Mouse (Mus musculus) stomach, postnatal 0 days (tissue): ENCODE measurements around the gene Tmem185b. TPM values are rescaled to one million over a fixed set of nuclear protein-coding genes. Genes with fewer than 3 reads are reported as not detected.

Experiments used
- ATAC-seq: fragments of 200-750 bp; cut with Nextera tagmentation; 2 replicates; pipeline ENCODE4 v1.8.0; 2017; ENCODE audit not compliant: low FRiP score, low TSS enrichment
- DNase-seq: peaks from one replicate; pipeline ENCODE4 v3.0.0-alpha.2; 2016; ENCODE audit warnings: low spot score
- H3K27ac ChIP-seq: fragments of 300-500 bp; sonication (generic); replicated peaks from 2 replicates; pipeline ENCODE4 v1.5.1; 2014; ENCODE audit warnings: mild to moderate bottlenecking, control low read depth
- H3K27me3 ChIP-seq: fragments of 300-500 bp; sonication (generic); 2 replicates; pipeline ENCODE4 v1.6.1; 2014; ENCODE audit warnings: low read length; ENCODE audit not compliant: control insufficient read depth, insufficient read depth
- H3K36me3 ChIP-seq: fragments of 300-500 bp; sonication (generic); 2 replicates; pipeline ENCODE4 v1.6.1; 2014; ENCODE audit warnings: low read length, mixed read lengths; ENCODE audit not compliant: control insufficient read depth, insufficient read depth
- H3K4me1 ChIP-seq: fragments of 300-500 bp; sonication (generic); replicated peaks from 2 replicates; pipeline ENCODE4 v1.6.1; 2014; ENCODE audit warnings: antibody characterized with exemption; ENCODE audit not compliant: control insufficient read depth, insufficient read depth
- H3K4me2 ChIP-seq: fragments of 300-500 bp; sonication (generic); replicated peaks from 2 replicates; pipeline ENCODE4 v1.6.1; 2014; ENCODE audit warnings: low read depth, mild to moderate bottlenecking, control low read depth, moderate library complexity
- H3K4me3 ChIP-seq: fragments of 300-500 bp; sonication (generic); 2 replicates; pipeline ENCODE4 v1.5.1; 2014; ENCODE audit warnings: low read depth, low read length, control low read depth
- H3K9ac ChIP-seq: fragments of 300-500 bp; sonication (generic); 2 replicates; pipeline ENCODE4 v1.6.1; 2014; ENCODE audit warnings: mild to moderate bottlenecking, low read length, control low read depth, mixed read lengths
- H3K9me3 ChIP-seq: fragments of 300-500 bp; sonication (generic); 2 replicates; pipeline ENCODE4 v1.6.1; 2016; ENCODE audit warnings: low read length; ENCODE audit not compliant: control insufficient read depth
- CTCF ChIP-seq: IDR thresholded peaks from 2 replicates; pipeline ENCODE4 v1.5.1; 2016; ENCODE audit warnings: antibody characterized with exemption, low read depth, mild to moderate bottlenecking, moderate library complexity
- EP300 ChIP-seq: optimal IDR thresholded peaks from 2 replicates; pipeline ENCODE3; 2016; ENCODE audit warnings: antibody characterized with exemption
- WGBS: fragments of 180-500 bp; shearing (Covaris S2); extraction: QIAGEN DNeasy Blood & Tissue Kit; methylation state at CpG from one replicate; pipeline ENCODE4 v1.1.7; 2014; 5-methylcytosine and 5-hydroxymethylcytosine counted together
- polyA plus RNA-seq: library from polyadenylated mRNA; unstranded; fragments of >200 nt; fragmentation: Nextera tagmentation; extraction: Ambion mirVana; gene quantifications from 2 replicates; pipeline ENCODE4 v1.2.1, GENCODE M21; 2015

Tmem185b gene
- polyA plus RNA-seq, 1 experiment from 2014 or later, result 12.6 TPM

DNA sequence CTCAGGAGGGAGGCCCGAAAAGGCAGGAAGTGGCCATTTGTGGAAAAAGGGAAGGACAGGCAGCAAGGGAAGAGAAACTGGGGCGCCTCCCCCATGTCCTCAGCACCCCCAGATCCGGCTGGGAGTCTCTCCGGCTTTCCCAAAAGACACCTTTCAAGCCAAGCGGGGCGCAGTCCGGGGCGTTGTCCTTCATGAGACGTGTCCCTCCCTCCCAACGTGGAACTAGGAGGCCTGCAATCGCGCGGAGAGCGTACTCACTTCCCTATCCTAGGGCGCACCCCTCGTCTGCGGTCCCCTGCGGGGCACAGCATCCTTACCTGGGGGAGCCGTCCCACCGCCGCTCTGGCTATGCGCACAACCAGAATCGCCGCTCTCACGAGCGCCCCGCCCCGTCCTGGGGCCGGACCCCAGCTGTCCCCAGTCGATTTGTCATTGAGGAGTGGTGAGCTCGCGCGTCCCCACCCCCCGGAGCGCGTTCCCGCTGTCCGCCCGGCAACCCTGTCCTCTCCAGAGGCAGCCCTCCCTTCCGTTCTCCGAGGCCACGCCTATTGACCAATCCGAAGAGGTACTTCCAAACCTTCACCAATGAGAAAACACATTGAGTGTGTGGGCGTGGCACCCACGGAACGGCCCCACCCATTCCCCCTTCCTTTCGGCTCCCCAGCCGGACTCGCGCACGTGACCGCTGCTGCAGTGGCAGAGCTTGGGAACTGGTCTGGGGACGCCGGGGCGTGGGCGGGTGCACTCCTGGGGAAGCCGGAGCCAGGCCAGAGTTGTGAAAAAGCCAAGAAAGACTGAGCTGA, 21.5 kb upstream of the Tmem185b start, which contains the start of gene Ralb:
TSS of gene Ralb (minus strand) at position 535 of the 803 bp plus-strand sequence.
- WGBS, result under 1% methylated on average over 57 of the region's 57 CpGs
- no peaks in the 10 kb centered on the region for H3K9me3 ChIP-seq
- peak within 1 kb of the TSS; percentile 72 for H3K4me2 ChIP-seq
- H3K9ac ChIP-seq, result peak within 1 kb of the TSS; percentile 83
- peak; percentile 98 for DNase-seq
- H3K27ac ChIP-seq, result peak within 1 kb of the TSS; percentile 93
- H3K4me3 ChIP-seq, result peak within 1 kb of the TSS; percentile 87
- H3K27me3 ChIP-seq, result no peaks in the 10 kb centered on the region
- TF ChIP-seq EP300, result no peak
- 0 out of 2 replicates have a peak, but pooled peaks have one; percentile 1 for TF ChIP-seq CTCF
- H3K4me1 ChIP-seq, result 0 out of 2 replicates have a peak, but pooled peaks cover 2% of the 10 kb centered on the region
- peaks cover 3% of the 10 kb centered on the region; the same call in 1 of the 2 replicates for H3K36me3 ChIP-seq
- ATAC-seq, result peak; percentile 98

DNA sequence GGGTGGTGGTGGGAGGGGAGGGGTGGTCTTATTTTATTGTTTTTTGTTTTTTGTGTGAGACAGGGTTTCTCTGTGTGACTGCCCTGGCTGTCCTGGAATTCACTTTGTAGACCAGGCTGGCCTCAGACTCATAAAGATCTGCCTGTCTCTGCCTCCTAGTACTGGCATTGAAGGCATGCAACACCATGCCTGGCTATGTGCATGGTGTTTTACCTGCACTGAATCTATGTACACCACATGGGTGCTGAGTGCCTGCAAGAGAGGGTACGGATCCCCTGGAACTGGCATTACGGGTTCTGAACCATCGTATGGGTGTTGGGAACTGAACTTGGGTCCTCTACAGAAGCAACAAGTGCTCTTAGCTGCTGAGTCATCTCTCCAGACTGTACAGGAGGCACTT, 20.0 kb upstream of the Tmem185b start:
- Histone ChIP-seq H3K36me3 (peaks cover 3% of the 10 kb centered on the region; the same call in 1 of the 2 replicates), H3K9ac (no peak overlapping the region), H3K27me3 (no peaks in the 10 kb centered on the region), H3K9me3 (no peaks in the 10 kb centered on the region), H3K4me1 (0 out of 2 replicates have a peak, but pooled peaks cover 2% of the 10 kb centered on the region), H3K27ac (no peak overlapping the region), H3K4me2 (no peak overlapping the region), H3K4me3 (no peak overlapping the region)
- TF ChIP-seq CTCF (no peak), EP300 (no peak)
- WGBS, result 77% methylated on average over 3 of the region's 3 CpGs
- no peak for ATAC-seq
- DNase-seq, result no peak

DNA sequence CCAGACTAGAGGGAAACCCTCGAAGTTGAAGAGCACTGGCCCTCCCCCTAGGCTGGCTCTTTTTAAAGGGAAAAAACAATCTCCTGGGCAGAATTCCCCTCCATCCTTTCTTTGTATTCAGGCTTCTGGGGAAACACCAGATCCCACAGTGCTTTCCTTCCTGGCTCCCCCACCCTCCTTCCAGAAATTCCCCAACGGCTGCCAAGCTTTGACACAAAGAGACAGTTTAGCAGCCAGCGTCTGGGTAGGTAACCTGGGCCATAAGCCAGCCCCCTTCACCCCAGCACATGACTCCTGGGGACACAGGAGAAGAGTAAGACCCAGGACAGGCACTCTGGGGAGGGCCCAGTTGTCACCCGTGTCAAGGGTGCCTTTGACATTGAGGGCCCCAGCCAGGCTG, 17.4 kb upstream of the Tmem185b start:
- Histone ChIP-seq H3K27me3 (no peaks in the 10 kb centered on the region), H3K9ac (no peak overlapping the region), H3K4me1 (0 out of 2 replicates have a peak, but pooled peaks cover 2% of the 10 kb centered on the region), H3K36me3 (no peaks in the 10 kb centered on the region), H3K4me3 (no peak overlapping the region), H3K4me2 (no peak overlapping the region), H3K9me3 (no peaks in the 10 kb centered on the region), H3K27ac (no peak overlapping the region)
- TF ChIP-seq EP300, result no peak
- no peak for TF ChIP-seq CTCF
- DNase-seq (no peak), ATAC-seq (no peak)
- 36% methylated on average over 4 of the region's 4 CpGs for WGBS

DNA sequence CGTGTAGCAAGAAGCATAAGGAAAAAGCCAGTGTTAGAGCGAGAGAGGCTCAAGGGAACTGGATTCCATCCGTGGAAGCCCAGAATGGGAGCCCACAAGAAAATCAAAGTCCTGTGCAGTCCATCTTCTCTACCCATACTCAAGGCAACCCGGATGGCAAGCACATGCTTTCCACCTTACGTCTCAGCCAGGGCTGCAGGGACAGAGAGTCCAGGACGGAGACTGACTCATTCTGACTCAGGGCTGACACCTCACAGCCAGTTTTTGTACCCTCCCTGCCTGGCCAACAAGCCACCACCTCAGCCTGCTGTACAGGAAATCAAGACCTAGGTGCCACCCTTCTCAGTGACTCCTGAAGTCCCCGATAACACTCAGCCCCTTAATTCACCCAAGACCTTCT, 16.5 kb upstream of the Tmem185b start:
- no peak overlapping the region for H3K4me2 ChIP-seq
- no peaks in the 10 kb centered on the region for H3K9me3 ChIP-seq
- no peak overlapping the region for H3K27ac ChIP-seq
- DNase-seq, result peak; percentile 59
- 76% methylated on average over 7 of the region's 7 CpGs for WGBS
- TF ChIP-seq CTCF (no peak), EP300 (no peak)
- H3K9ac ChIP-seq, result no peak overlapping the region
- no peaks in the 10 kb centered on the region for H3K36me3 ChIP-seq
- no peaks in the 10 kb centered on the region for H3K27me3 ChIP-seq
- 0 out of 2 replicates have a peak, but pooled peaks cover 2% of the 10 kb centered on the region for H3K4me1 ChIP-seq
- H3K4me3 ChIP-seq, result no peak overlapping the region
- ATAC-seq, result peak; percentile 54

DNA sequence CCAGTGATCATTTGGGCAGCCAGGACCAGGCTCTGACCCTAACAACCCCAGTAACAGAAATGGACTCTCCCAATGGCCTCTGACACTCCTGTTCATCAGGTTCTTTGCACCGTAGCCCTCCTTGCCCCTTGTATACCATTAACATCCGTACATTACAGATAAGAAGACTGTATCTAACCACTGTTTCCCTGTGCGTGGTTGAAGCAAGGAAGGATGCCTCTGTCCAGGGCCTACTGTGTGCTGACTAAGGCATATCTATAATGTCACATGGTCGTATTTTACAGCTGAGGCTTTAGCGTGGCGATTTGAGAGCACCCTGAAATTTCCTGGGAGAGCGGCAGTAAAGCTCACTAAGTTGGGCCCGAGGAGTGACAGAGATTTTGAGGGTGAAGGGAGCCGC, 15.6 kb upstream of the Tmem185b start:
- no peak for TF ChIP-seq EP300
- TF ChIP-seq CTCF, result no peak
- ATAC-seq (no peak), DNase-seq (no peak)
- Histone ChIP-seq H3K4me1 (no peaks in the 10 kb centered on the region), H3K9me3 (no peaks in the 10 kb centered on the region), H3K9ac (no peak overlapping the region), H3K4me2 (no peak overlapping the region), H3K36me3 (no peaks in the 10 kb centered on the region), H3K27ac (no peak overlapping the region), H3K27me3 (no peaks in the 10 kb centered on the region), H3K4me3 (no peak overlapping the region)
- 55% methylated on average over 9 of the region's 9 CpGs for WGBS

DNA sequence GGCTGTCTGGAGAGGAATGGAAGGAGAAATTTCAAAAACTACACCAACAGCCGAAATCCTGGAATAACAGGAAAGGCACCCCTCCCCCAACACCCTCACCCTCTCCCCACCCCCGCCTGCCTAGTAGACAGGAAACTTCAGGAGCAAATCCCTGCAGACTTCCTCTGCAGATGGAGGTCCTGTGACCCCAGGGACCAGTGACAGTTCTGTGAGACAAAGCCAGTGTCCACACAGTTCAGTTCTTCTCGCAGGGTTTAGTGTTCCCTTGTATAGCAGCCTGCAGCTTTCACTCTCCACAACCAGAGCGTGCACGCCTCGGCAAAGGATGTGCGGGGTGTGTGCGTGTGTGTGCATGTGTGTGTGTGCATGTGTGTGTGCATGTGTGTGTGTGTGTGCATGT, 15.1 kb upstream of the Tmem185b start:
- ATAC-seq, result no peak
- H3K4me2 ChIP-seq, result no peak overlapping the region
- no peaks in the 10 kb centered on the region for H3K27me3 ChIP-seq
- no peaks in the 10 kb centered on the region for H3K4me1 ChIP-seq
- H3K9me3 ChIP-seq, result no peaks in the 10 kb centered on the region
- DNase-seq, result no peak
- WGBS, result 64% methylated on average over 8 of the region's 8 CpGs
- no peak overlapping the region for H3K4me3 ChIP-seq
- no peak overlapping the region for H3K9ac ChIP-seq
- no peak overlapping the region for H3K27ac ChIP-seq
- H3K36me3 ChIP-seq, result no peaks in the 10 kb centered on the region
- TF ChIP-seq EP300 (no peak), CTCF (no peak)
